ENCODE assay signal across 7 mouse cellular contexts in genomic region chr14:121405120-121405519, GRCm38 (mm10). TPM values are rescaled to one million over a fixed set of nuclear protein-coding genes. Genes with fewer than 3 reads are reported as not detected.
DNase-seq lines count a peak whose midpoint lies in the region; ATAC-seq and TF ChIP-seq lines count a peak whose summit lies in the region.

No protein-coding gene starts in this region.

- no peak for TF ChIP-seq CTCF in left cerebral cortex, adult 2 months (IDR thresholded peaks at IDR 0.05)

- no peak overlapping the region for H3K4me3 ChIP-seq in left cerebral cortex, adult 2 months
- H3K4me3 ChIP-seq in forebrain, embryonic 12.5 days (replicated peaks) = peak overlapping the region; percentile 19
- no peak overlapping the region for H3K4me3 ChIP-seq in limb, embryonic 11.5 days (ENCODE audit: low read depth, low read length)
- H3K4me3 ChIP-seq in neural tube, embryonic 12.5 days = peak overlapping the region; percentile 11; the same call in 1 of the 2 replicates

- H3K4me2 ChIP-seq in forebrain, embryonic 12.5 days = peak overlapping the region; percentile 53
- H3K4me2 ChIP-seq in limb, embryonic 11.5 days (ENCODE audit: low read depth, severe bottlenecking) = peak overlapping the region; percentile 36
- peak overlapping the region; percentile 50 for H3K4me2 ChIP-seq in neural tube, embryonic 12.5 days (replicated peaks)

- no peaks in the 10 kb centered on the region for H3K36me3 ChIP-seq in forebrain, embryonic 12.5 days (replicated peaks)
- no peaks in the 10 kb centered on the region for H3K36me3 ChIP-seq in limb, embryonic 11.5 days (ENCODE audit: control insufficient read depth, insufficient read depth, low read length)
- H3K36me3 ChIP-seq in neural tube, embryonic 12.5 days = no peaks in the 10 kb centered on the region

- 61% methylated on average over 12 of the region's 13 CpGs for WGBS in forebrain, embryonic 12.5 days
- 46% methylated on average over 12 of the region's 13 CpGs for WGBS in limb, embryonic 11.5 days
- WGBS in neural tube, embryonic 12.5 days = 54% methylated on average over 13 of the region's 13 CpGs

- peak; percentile 55; the same call in 1 of the 2 replicates for ATAC-seq in forebrain, embryonic 12.5 days (ENCODE audit: low FRiP score)
- ATAC-seq in limb, embryonic 11.5 days (ENCODE audit: insufficient number of reproducible peaks, low FRiP score, low TSS enrichment, low read depth) = no peak; the same call in 1 of the 2 replicates
- peak; percentile 66 for ATAC-seq in neural tube, embryonic 12.5 days (ENCODE audit: low FRiP score, low read depth)
- ATAC-seq in erythroblast, adult 5-6 weeks (replicated peaks; ENCODE audit: low FRiP score, poor library complexity, severe bottlenecking) = no peak

- H3K4me1 ChIP-seq in forebrain, embryonic 12.5 days = no peaks in the 10 kb centered on the region
- no peaks in the 10 kb centered on the region for H3K4me1 ChIP-seq in limb, embryonic 11.5 days (ENCODE audit: control insufficient read depth, insufficient read depth, low read length)
- no peaks in the 10 kb centered on the region for H3K4me1 ChIP-seq in neural tube, embryonic 12.5 days

- H3K27ac ChIP-seq in left cerebral cortex, adult 2 months = no peak overlapping the region
- H3K27ac ChIP-seq in forebrain, embryonic 12.5 days = no peak overlapping the region
- H3K27ac ChIP-seq in limb, embryonic 11.5 days (replicated peaks; ENCODE audit: low read depth, low read length) = no peak overlapping the region
- H3K27ac ChIP-seq in neural tube, embryonic 12.5 days = no peak overlapping the region

- H3K9ac ChIP-seq in forebrain, embryonic 12.5 days = no peak overlapping the region
- no peak overlapping the region for H3K9ac ChIP-seq in limb, embryonic 11.5 days (ENCODE audit: low read length)
- H3K9ac ChIP-seq in neural tube, embryonic 12.5 days = 0 out of 2 replicates have a peak overlapping the region, but pooled peaks have one; percentile 38

- 0 out of 2 replicates have a peak, but pooled peaks cover 4% of the 10 kb centered on the region for H3K27me3 ChIP-seq in forebrain, embryonic 12.5 days
- H3K27me3 ChIP-seq in limb, embryonic 11.5 days (ENCODE audit: control insufficient read depth, insufficient read depth, low read length) = no peaks in the 10 kb centered on the region
- H3K27me3 ChIP-seq in neural tube, embryonic 12.5 days (replicated peaks) = no peaks in the 10 kb centered on the region

- intact Hi-C loops in left cerebral cortex, adult 2 months (cut with DNase I) = no loop called here
- intact Hi-C loops in left cerebral cortex, postnatal 25 days (cut with DNase I) = no loop called here

- peak; percentile 6 to 9 for DNase-seq in left cerebral cortex, adult 18-20 months (ENCODE audit: low spot score in 2 of 2)
- no peak for DNase-seq in left cerebral cortex, adult 2 months (ENCODE audit: extremely low spot score in 1 of 2, low spot score in 2 of 2)
- DNase-seq in limb, embryonic 11.5 days (ENCODE audit: low spot score) = peak; percentile 42
- DNase-seq in left cerebral cortex, postnatal 25 days (ENCODE audit: low spot score in 2 of 2) = no peak

- no peaks in the 10 kb centered on the region for H3K9me3 ChIP-seq in forebrain, embryonic 12.5 days
- H3K9me3 ChIP-seq in limb, embryonic 11.5 days (ENCODE audit: control insufficient read depth, low read length) = no peaks in the 10 kb centered on the region
- H3K9me3 ChIP-seq in neural tube, embryonic 12.5 days = no peaks in the 10 kb centered on the region

RNA-seq across cellular contexts. Expression of gene Stk24, which starts 25.3 kb away (rescaled TPM):
- 10 to 100 TPM; 65.3 to 66.0 TPM for total RNA-seq in left cerebral cortex, adult 18-20 months (2021)
- 10 to 100 TPM; 67.8 to 74.2 TPM for total RNA-seq in left cerebral cortex, adult 2 months (2021)
- 41.3 and 41.9 TPM in 2 replicates for polyA plus RNA-seq in forebrain, embryonic 12.5 days (2016; fragmentation: Nextera tagmentation; extraction: Ambion mirVana)
- polyA plus RNA-seq in limb, embryonic 11.5 days (2014; fragmentation: Nextera tagmentation; extraction: Ambion mirVana) = 45.3 and 51.5 TPM in 2 replicates
- 33.7 and 36.6 TPM in 2 replicates for polyA plus RNA-seq in neural tube, embryonic 12.5 days (2016; fragmentation: Nextera tagmentation; extraction: Ambion mirVana)
- 49.7 and 52.8 TPM in 2 replicates for total RNA-seq in erythroblast, adult 5-6 weeks (2015; ENCODE audit: low replicate concordance)
- 41.9 and 53.8 TPM in 2 replicates for total RNA-seq in erythroblast, adult 5-6 weeks (2017; ENCODE audit: low replicate concordance)
- total RNA-seq in left cerebral cortex, postnatal 25 days (2021) = 10 to 100 TPM; 58.9 to 65.1 TPM

Comparison
In these comparisons a context has a peak if more than half of its experiments do, and no peak if none do; other contexts are left out.
1. DNase-seq: peak in left cerebral cortex, adult 18-20 months (2 of 2) and limb, embryonic 11.5 days (single experiment); none in left cerebral cortex, adult 2 months (0 of 2) and left cerebral cortex, postnatal 25 days (0 of 2).
2. H3K4me3 ChIP-seq: peak in forebrain, embryonic 12.5 days (single experiment) and neural tube, embryonic 12.5 days (single experiment); none in left cerebral cortex, adult 2 months (single experiment) and limb, embryonic 11.5 days (single experiment).
3. ATAC-seq: peak in forebrain, embryonic 12.5 days (single experiment) and neural tube, embryonic 12.5 days (single experiment); none in limb, embryonic 11.5 days (single experiment) and erythroblast, adult 5-6 weeks (single experiment).
4. Peak in every context shown above with its lines, with median percentiles within 50 percentile points of each other: H3K4me2 ChIP-seq.